Mouse (Mus musculus) MEL (cell line): Measurements from ENCODE around the gene Hrk. TPM values are rescaled to one million over a fixed set of nuclear protein-coding genes. Genes with fewer than 3 reads are reported as not detected.

Experiments used
- DNase-seq: peaks from one replicate; pipeline ENCODE4 v3.0.0; 2011; ENCODE audit warnings: low read depth, low spot score
- H3K27ac ChIP-seq: 2 replicates; pipeline ENCODE4 v1.5.1; 2012; ENCODE audit warnings: low read depth, mild to moderate bottlenecking, control low read depth, low read length, moderate library complexity; ENCODE audit not compliant: control insufficient read depth
- H3K27me3 ChIP-seq, 2 experiments: fragments of 150-350 bp in 1 of 2; sonication (generic) in 1 of 2; 2 replicates each; pipeline ENCODE4 v1.6.1; 2012; ENCODE audit warnings: low read length in 2 of 2, mild to moderate bottlenecking in 2 of 2, improper control_type of control experiment in 1 of 2, moderate library complexity in 1 of 2; ENCODE audit not compliant: insufficient read depth in 2 of 2, control insufficient read depth in 1 of 2
- H3K36me3 ChIP-seq, 2 experiments: 2 replicates each; pipeline ENCODE4 v1.6.1; 2012 to 2014; ENCODE audit warnings: low read length in 2 of 2, improper control_type of control experiment in 1 of 2, inconsistent platforms in 1 of 2, mild to moderate bottlenecking in 1 of 2; ENCODE audit not compliant: insufficient read depth in 2 of 2, control insufficient read depth in 1 of 2
- H3K4me1 ChIP-seq, 2 experiments: fragments of 150-350 bp in 1 of 2; sonication (generic) in 1 of 2; 2 replicates each; pipeline ENCODE4 v1.6.1; 2012; ENCODE audit warnings: low read length in 2 of 2, improper control_type of control experiment in 1 of 2, mild to moderate bottlenecking in 1 of 2; ENCODE audit not compliant: insufficient read depth in 2 of 2, control insufficient read depth in 1 of 2
- H3K4me3 ChIP-seq, 2 experiments: fragments of 150-350 bp in 1 of 2; sonication (generic) in 1 of 2; 2 replicates each; pipeline ENCODE4 v1.5.1; 2012; ENCODE audit warnings: low read depth in 2 of 2, low read length in 2 of 2, mild to moderate bottlenecking in 2 of 2, moderate library complexity in 2 of 2, control low read depth in 1 of 2, improper control_type of control experiment in 1 of 2; ENCODE audit not compliant: control insufficient read depth in 1 of 2, insufficient read depth in 1 of 2
- H3K79me2 ChIP-seq: 2 replicates; pipeline ENCODE4 v1.6.1; 2012; ENCODE audit warnings: mild to moderate bottlenecking, low read length, moderate library complexity; ENCODE audit not compliant: control insufficient read depth, poor library complexity, insufficient read depth
- H3K9ac ChIP-seq: 2 replicates; pipeline ENCODE4 v1.6.1; 2012; ENCODE audit warnings: low read depth, mild to moderate bottlenecking, control low read depth, low read length, moderate library complexity; ENCODE audit not compliant: control insufficient read depth, poor library complexity, severe bottlenecking
- H3K9me3 ChIP-seq: fragments of 150-350 bp; sonication (generic); replicated peaks from 2 replicates; pipeline ENCODE4 v1.6.1; 2012; ENCODE audit warnings: mild to moderate bottlenecking, low read length, improper control_type of control experiment, moderate library complexity; ENCODE audit not compliant: insufficient read depth
- BHLHE40 ChIP-seq: IDR thresholded peaks from 2 replicates; pipeline ENCODE4 v1.6.1; 2012; ENCODE audit warnings: low read depth, mild to moderate bottlenecking, inconsistent platforms, low read length, improper control_type of control experiment, borderline replicate concordance
- CHD1 ChIP-seq: IDR thresholded peaks from 2 replicates; pipeline ENCODE4 v1.6.1; 2012; ENCODE audit warnings: low read depth, mild to moderate bottlenecking, inconsistent platforms, low read length, improper control_type of control experiment
- CTCF ChIP-seq, 3 experiments: IDR thresholded peaks in 2 of 3; conservative IDR thresholded peaks in 1 of 3; 2 replicates each; pipeline ENCODE4 v1.5.1; 2011 to 2012; ENCODE audit warnings: low read length in 3 of 3, low read depth in 2 of 3, mild to moderate bottlenecking in 2 of 3, improper control_type of control experiment in 1 of 3, inconsistent platforms in 1 of 3, mixed read lengths in 1 of 3, moderate library complexity in 1 of 3; ENCODE audit not compliant: control insufficient read depth in 1 of 3, insufficient read depth in 1 of 3, poor library complexity in 1 of 3, severe bottlenecking in 1 of 3
- EP300 ChIP-seq, 2 experiments: IDR thresholded peaks; 2 replicates each; pipeline ENCODE4 v1.6.1; 2011; ENCODE audit warnings: improper control_type of control experiment in 2 of 2, low read length in 2 of 2, low read depth in 1 of 2, mild to moderate bottlenecking in 1 of 2
- JUND ChIP-seq: IDR thresholded peaks from 2 replicates; pipeline ENCODE4 v1.6.1; 2011; ENCODE audit warnings: low read depth, mild to moderate bottlenecking, improper control_type of control experiment, low read length
- KAT2A ChIP-seq: conservative IDR thresholded peaks from 2 replicates; pipeline ENCODE4 v1.6.1; 2012; ENCODE audit warnings: low read depth, low read length, improper control_type of control experiment, inconsistent platforms
- MAFK ChIP-seq: IDR thresholded peaks from 2 replicates; pipeline ENCODE4 v1.6.1; 2011; ENCODE audit warnings: low read depth, mild to moderate bottlenecking, low read length, improper control_type of control experiment, borderline replicate concordance
- MAX ChIP-seq: IDR thresholded peaks from 2 replicates; pipeline ENCODE4 v1.6.1; 2011; ENCODE audit warnings: low read length, improper control_type of control experiment
- MEF2A ChIP-seq: IDR thresholded peaks from 2 replicates; pipeline ENCODE4 v1.6.1; 2014; ENCODE audit warnings: low read depth, mild to moderate bottlenecking, inconsistent platforms, low read length, improper control_type of control experiment; ENCODE audit not compliant: poor library complexity, insufficient replicate concordance, severe bottlenecking; ENCODE audit errors: extremely low read depth
- MXI1 ChIP-seq: IDR thresholded peaks from 2 replicates; pipeline ENCODE4 v1.6.1; 2011; ENCODE audit warnings: mild to moderate bottlenecking, low read depth, low read length, improper control_type of control experiment
- MYB ChIP-seq: IDR thresholded peaks from 2 replicates; pipeline ENCODE4 v1.6.1; 2011; ENCODE audit warnings: mild to moderate bottlenecking, low read depth, low read length, improper control_type of control experiment
- NELFE ChIP-seq: IDR thresholded peaks from 2 replicates; pipeline ENCODE4 v1.6.1; 2011; ENCODE audit warnings: low read depth, low read length, improper control_type of control experiment
- NRF1 ChIP-seq: IDR thresholded peaks from 2 replicates; pipeline ENCODE4 v1.6.1; 2014; ENCODE audit warnings: low read depth, mild to moderate bottlenecking, inconsistent platforms, low read length, improper control_type of control experiment, moderate library complexity; ENCODE audit not compliant: poor library complexity, insufficient read depth, severe bottlenecking
- POLR2A ChIP-seq, 2 experiments: IDR thresholded peaks; 2 replicates each; pipeline ENCODE4 v1.6.1; 2011 to 2012; ENCODE audit warnings: low read length in 2 of 2, mild to moderate bottlenecking in 2 of 2, control low read depth in 1 of 2, improper control_type of control experiment in 1 of 2, low read depth in 1 of 2, moderate library complexity in 1 of 2; ENCODE audit not compliant: control insufficient read depth in 1 of 2, insufficient read depth in 1 of 2, poor library complexity in 1 of 2
- POLR2AphosphoS2 ChIP-seq: IDR thresholded peaks from 2 replicates; pipeline ENCODE4 v1.6.1; 2011; ENCODE audit warnings: low read length, improper control_type of control experiment
- POLR2AphosphoS5 ChIP-seq: IDR thresholded peaks from 2 replicates; pipeline ENCODE4 v1.6.1; 2012; ENCODE audit warnings: low read depth, borderline replicate concordance, mild to moderate bottlenecking, inconsistent platforms, low read length, moderate library complexity, mixed read lengths
- RAD21 ChIP-seq: IDR thresholded peaks from 2 replicates; pipeline ENCODE4 v1.6.1; 2011; ENCODE audit warnings: mild to moderate bottlenecking, low read depth, low read length, improper control_type of control experiment
- RCOR1 ChIP-seq: IDR thresholded peaks from 2 replicates; pipeline ENCODE4 v1.6.1; 2012; ENCODE audit warnings: low read depth, mild to moderate bottlenecking, inconsistent platforms, low read length, improper control_type of control experiment
- SMC3 ChIP-seq: IDR thresholded peaks from 2 replicates; pipeline ENCODE4 v1.6.1; 2011; ENCODE audit warnings: low read depth, low read length, improper control_type of control experiment
- TAL1 ChIP-seq: IDR thresholded peaks from 2 replicates; pipeline ENCODE4 v1.6.1; 2012; ENCODE audit warnings: mild to moderate bottlenecking, inconsistent platforms, low read length, moderate library complexity, mixed read lengths
- TBP ChIP-seq: IDR thresholded peaks from 2 replicates; pipeline ENCODE4 v1.8.0; 2011; ENCODE audit warnings: low read depth, low read length, improper control_type of control experiment
- USF1 ChIP-seq: IDR thresholded peaks from 2 replicates; pipeline ENCODE4 v1.6.1; 2014; ENCODE audit warnings: low read depth, mild to moderate bottlenecking, inconsistent platforms, low read length, improper control_type of control experiment, moderate library complexity
- USF2 ChIP-seq, 2 experiments: IDR thresholded peaks; 2 replicates each; pipeline ENCODE4 v1.6.1; 2011 to 2012; ENCODE audit warnings: improper control_type of control experiment in 2 of 2, low read length in 2 of 2, borderline replicate concordance in 1 of 2, inconsistent platforms in 1 of 2, low read depth in 1 of 2, mild to moderate bottlenecking in 1 of 2; ENCODE audit not compliant: insufficient read depth in 1 of 2
- ZMIZ1 ChIP-seq: IDR thresholded peaks from 2 replicates; pipeline ENCODE4 v1.6.1; 2012; ENCODE audit warnings: low read depth, mild to moderate bottlenecking, inconsistent platforms, low read length, improper control_type of control experiment, moderate library complexity
- ZNF384 ChIP-seq: IDR thresholded peaks from 2 replicates; pipeline ENCODE4 v1.6.1; 2012; ENCODE audit warnings: low read depth, mild to moderate bottlenecking, inconsistent platforms, low read length, improper control_type of control experiment
- polyA plus RNA-seq, 2 experiments: library from polyadenylated mRNA; stranded (reverse) in 1 of 2; unstranded in 1 of 2; fragments of >175 nt in 1 of 2; fragments of >200 nt in 1 of 2; gene quantifications; 2 replicates each; pipeline versions ENCODE4 v1.2.1 to v1.2.4; 2012; ENCODE audit warnings: low replicate concordance in 2 of 2, low read depth in 1 of 2; ENCODE audit not compliant: insufficient read length in 2 of 2, insufficient read depth in 1 of 2, missing spikeins in 1 of 2
- total RNA-seq: library from RNA; depleted of rRNA; stranded (reverse); fragments of 300-350 nt; gene quantifications from 2 replicates; pipeline ENCODE4 v1.2.3, GENCODE M21; 2012

Hrk gene
- total and polyA plus RNA-seq, 3 experiments: not detected

DNA sequence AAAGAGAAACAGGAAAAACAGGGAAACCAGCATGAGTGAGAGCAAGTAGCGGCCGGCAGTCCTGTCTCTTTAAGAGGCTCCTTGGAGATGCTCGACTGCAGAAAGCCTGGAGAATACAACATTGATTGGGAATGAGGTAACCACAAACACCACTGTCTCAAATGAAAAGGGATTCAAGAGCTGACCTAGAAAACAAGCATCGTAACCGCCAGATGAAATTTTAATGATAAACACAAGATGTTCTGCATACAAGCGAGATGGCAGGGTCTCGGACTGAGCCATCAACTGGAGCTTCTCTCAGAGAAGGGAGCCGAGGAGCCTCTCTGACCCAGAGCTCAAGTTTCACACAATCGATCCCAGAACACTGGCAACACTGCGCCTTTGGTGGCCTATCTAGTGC, 41.4 kb upstream of the Hrk start:
- H3K9me3 ChIP-seq: no peaks in the 10 kb centered on the region
- no peaks in the 10 kb centered on the region; a peak in 2 of 4 replicates for H3K36me3 ChIP-seq
- TF ChIP-seq BHLHE40: no peak
- no peak for TF ChIP-seq POLR2AphosphoS2
- TF ChIP-seq MXI1: no peak
- TF ChIP-seq NRF1: no peak
- TF ChIP-seq USF1: no peak
- no peak for TF ChIP-seq ZMIZ1
- no peak for TF ChIP-seq MAX
- TF ChIP-seq JUND: no peak
- TF ChIP-seq CHD1: no peak
- no peak for TF ChIP-seq POLR2A (IDR thresholded peaks at IDR 0.05; ENCODE audit: control insufficient read depth in 1 of 2, insufficient read depth in 1 of 2, low read depth in 1 of 2, low read length in 2 of 2, poor library complexity in 1 of 2)
- TF ChIP-seq NELFE: no peak
- no peak for TF ChIP-seq EP300 (IDR thresholded peaks at IDR 0.05; ENCODE audit: low read depth in 1 of 2, low read length in 2 of 2)
- no peak for TF ChIP-seq ZNF384
- no peak for TF ChIP-seq MEF2A
- no peak for DNase-seq
- H3K4me3 ChIP-seq: no peak overlapping the region
- H3K4me1 ChIP-seq: no peaks in the 10 kb centered on the region
- H3K27ac ChIP-seq: no peak overlapping the region
- H3K79me2 ChIP-seq: no peaks in the 10 kb centered on the region
- H3K27me3 ChIP-seq: no peaks in the 10 kb centered on the region
- H3K9ac ChIP-seq: no peak overlapping the region

DNA sequence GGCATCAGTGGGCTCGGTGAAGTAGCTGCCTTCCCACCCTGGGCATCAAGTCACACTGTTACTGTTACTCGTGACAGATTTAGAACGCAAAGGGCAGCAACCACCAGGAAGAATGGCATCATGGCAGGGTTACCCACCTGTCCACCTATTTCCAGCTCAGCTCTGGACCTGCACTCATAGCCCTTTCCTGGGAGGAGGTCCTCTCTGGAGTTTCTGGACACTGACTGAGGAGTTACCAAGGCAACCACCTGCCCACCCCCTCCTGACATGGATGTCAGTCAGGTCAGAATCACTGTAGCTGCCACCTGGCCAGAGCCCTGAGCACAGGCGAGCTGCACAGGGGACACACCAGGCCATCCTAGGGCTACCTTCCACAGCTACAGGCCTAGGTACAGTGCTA, 37.8 kb upstream of the Hrk start:
- Histone ChIP-seq H3K4me1 (no peaks in the 10 kb centered on the region), H3K79me2 (no peaks in the 10 kb centered on the region), H3K4me3 (no peak overlapping the region), H3K27me3 (no peaks in the 10 kb centered on the region), H3K36me3 (no peaks in the 10 kb centered on the region; a peak in 1 of 4 replicates), H3K9ac (no peak overlapping the region), H3K9me3 (no peaks in the 10 kb centered on the region), H3K27ac (no peak overlapping the region)
- DNase-seq: no peak
- TF ChIP-seq MAFK: no peak
- no peak for TF ChIP-seq USF2 (IDR thresholded peaks at IDR 0.05; ENCODE audit: borderline replicate concordance in 1 of 2, insufficient read depth in 1 of 2, low read depth in 1 of 2, low read length in 2 of 2)
- TF ChIP-seq EP300 (IDR thresholded peaks at IDR 0.05; ENCODE audit: low read depth in 1 of 2, low read length in 2 of 2): no peak
- TF ChIP-seq TAL1: no peak
- TF ChIP-seq KAT2A: no peak
- no peak for TF ChIP-seq RCOR1
- no peak for TF ChIP-seq TBP
- no peak for TF ChIP-seq MYB
- no peak for TF ChIP-seq POLR2AphosphoS5
- TF ChIP-seq CHD1: no peak
- TF ChIP-seq RAD21: no peak
- TF ChIP-seq CTCF (IDR thresholded peaks at IDR 0.05 in 2 of 3, conservative IDR thresholded peaks at IDR 0.05 in 1 of 3; ENCODE audit: control insufficient read depth in 1 of 3, insufficient read depth in 1 of 3, low read depth in 2 of 3, low read length in 3 of 3, poor library complexity in 1 of 3, severe bottlenecking in 1 of 3): no peak
- no peak for TF ChIP-seq MAX
- no peak for TF ChIP-seq MXI1
- no peak for TF ChIP-seq NELFE
- TF ChIP-seq SMC3: no peak
- TF ChIP-seq MEF2A: no peak
- no peak for TF ChIP-seq USF1
- no peak for TF ChIP-seq POLR2AphosphoS2
